Mouse (Mus musculus): Measurements from ENCODE around the gene Tex28. TPM values are rescaled to one million over a fixed set of nuclear protein-coding genes. Genes with fewer than 3 reads are reported as not detected.

Tex28 gene
- polyA plus RNA-seq (2014; fragmentation: Illumina TruSeq; extraction: RNeasy Lipid Tissue Mini Kit (QIAGEN cat#74804); ENCODE audit: low read depth, low replicate concordance), result not detected

DNA sequence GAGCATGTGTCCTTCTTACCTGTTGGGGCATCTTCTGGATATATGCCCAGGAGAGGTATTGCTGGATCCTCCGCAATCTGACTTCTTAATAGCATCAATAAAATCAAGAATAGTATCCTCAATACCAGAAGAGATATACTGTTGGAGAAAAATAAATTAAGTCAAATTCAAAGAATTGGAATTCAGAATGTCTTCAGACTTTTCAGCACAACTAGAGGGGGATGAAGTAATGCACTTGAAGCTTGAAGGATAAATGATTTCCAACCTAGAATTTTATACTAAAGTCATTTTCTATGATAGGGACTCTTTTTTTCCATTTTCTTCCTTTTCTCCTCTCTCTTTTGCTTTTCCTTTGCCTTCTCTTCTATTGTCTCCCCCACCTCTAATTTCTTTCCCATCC is at the start of gene Tex28:
Gene Tex28, minus strand, starts transcription at position 101 of the 400 bp plus-strand sequence.

DNA sequence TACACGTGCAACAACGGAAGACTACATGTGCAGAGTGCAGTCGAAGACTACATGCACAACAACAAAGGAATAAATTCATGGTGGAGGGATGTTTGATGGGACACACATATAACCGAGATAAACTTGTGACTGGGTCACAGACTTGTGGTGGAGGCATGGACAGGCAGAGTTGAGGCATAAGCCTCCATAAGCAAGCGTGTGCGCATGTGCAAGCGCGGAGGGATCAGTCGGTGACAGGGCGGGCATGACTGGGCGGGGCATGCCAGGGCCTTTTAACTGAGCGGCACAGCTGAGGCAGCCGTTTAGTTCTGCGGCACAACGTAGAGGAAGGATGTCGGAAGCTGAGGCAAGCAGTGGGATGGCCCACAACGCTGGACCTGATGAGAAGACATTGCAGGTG is 9.3 kb upstream of the Tex28 start, which contains the start of gene Tktl1:
Gene Tktl1, plus strand, starts transcription at position 301 of the 400 bp plus-strand sequence.

DNA sequence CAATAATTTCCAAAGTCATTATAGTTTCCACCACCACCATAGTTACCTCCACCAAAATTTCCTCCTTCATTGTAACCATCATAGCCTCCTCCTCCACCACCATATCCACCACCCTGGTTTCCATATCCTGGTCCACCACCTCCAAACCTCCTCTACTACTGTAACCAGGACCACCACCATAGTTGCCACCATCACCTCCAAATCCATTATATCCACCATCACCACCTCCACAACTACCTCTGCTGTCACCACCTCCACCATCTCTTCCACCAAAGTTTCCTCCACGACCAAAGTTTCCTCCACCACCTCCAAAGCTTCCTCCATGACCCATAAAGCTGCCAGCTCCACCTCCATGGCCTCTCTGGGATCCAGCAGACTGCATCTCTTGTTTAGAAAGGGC is 32.4 kb downstream of the Tex28 start, which contains the start of gene Mecp2:
Gene Mecp2, minus strand, starts transcription at position 101 of the 400 bp plus-strand sequence.

DNA sequence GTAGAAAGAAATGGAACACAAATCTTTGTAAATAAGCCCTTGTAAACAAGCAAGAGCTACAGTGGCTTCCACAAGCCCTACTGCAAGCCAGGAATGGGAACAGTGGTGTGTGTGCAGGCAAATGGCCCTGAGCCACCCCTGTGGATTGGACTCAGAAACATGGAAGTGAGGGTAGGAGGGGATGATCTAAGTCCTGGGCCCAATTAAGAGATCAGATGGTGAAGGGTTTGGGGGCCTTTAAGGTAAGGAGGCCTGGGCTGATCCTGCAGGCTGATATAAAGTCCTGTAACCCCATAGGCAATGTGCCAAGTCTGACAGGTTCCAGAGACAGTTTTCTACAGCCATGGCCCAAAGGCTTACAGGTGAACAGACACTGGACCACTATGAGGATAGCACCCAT is 40.5 kb downstream of the Tex28 start, which contains the start of gene Opn1mw:
Gene Opn1mw, plus strand, starts transcription at position 301 of the 400 bp plus-strand sequence.

Other genes starting within 250 kb of the Tex28 start
- 1.8 TPM for gene Arhgap4, start 246.0 kb downstream of the Tex28 start, polyA plus RNA-seq (2014; fragmentation: Illumina TruSeq; extraction: RNeasy Lipid Tissue Mini Kit (QIAGEN cat#74804); ENCODE audit: low read depth, low replicate concordance)
- gene Naa10, start 245.9 kb downstream of the Tex28 start, polyA plus RNA-seq (2014; fragmentation: Illumina TruSeq; extraction: RNeasy Lipid Tissue Mini Kit (QIAGEN cat#74804); ENCODE audit: low read depth, low replicate concordance), result 66.2 TPM
- 5.6 TPM for gene Renbp, start 237.0 kb downstream of the Tex28 start, polyA plus RNA-seq (2014; fragmentation: Illumina TruSeq; extraction: RNeasy Lipid Tissue Mini Kit (QIAGEN cat#74804); ENCODE audit: low read depth, low replicate concordance)
- gene Hcfc1, start 201.5 kb downstream of the Tex28 start, polyA plus RNA-seq (2014; fragmentation: Illumina TruSeq; extraction: RNeasy Lipid Tissue Mini Kit (QIAGEN cat#74804); ENCODE audit: low read depth, low replicate concordance), result 32.9 TPM
- 71.6 TPM for gene Irak1, start 143.9 kb downstream of the Tex28 start, polyA plus RNA-seq (2014; fragmentation: Illumina TruSeq; extraction: RNeasy Lipid Tissue Mini Kit (QIAGEN cat#74804); ENCODE audit: low read depth, low replicate concordance)
- not detected for gene Opn1mw, start 40.4 kb downstream of the Tex28 start, polyA plus RNA-seq (2014; fragmentation: Illumina TruSeq; extraction: RNeasy Lipid Tissue Mini Kit (QIAGEN cat#74804); ENCODE audit: low read depth, low replicate concordance)
- gene Mecp2, start 32.5 kb downstream of the Tex28 start, polyA plus RNA-seq (2014; fragmentation: Illumina TruSeq; extraction: RNeasy Lipid Tissue Mini Kit (QIAGEN cat#74804); ENCODE audit: low read depth, low replicate concordance), result 20.1 TPM
- not detected for gene Tktl1, start 9.4 kb upstream of the Tex28 start, polyA plus RNA-seq (2014; fragmentation: Illumina TruSeq; extraction: RNeasy Lipid Tissue Mini Kit (QIAGEN cat#74804); ENCODE audit: low read depth, low replicate concordance)
- gene Flna, start 82.0 kb upstream of the Tex28 start, polyA plus RNA-seq (2014; fragmentation: Illumina TruSeq; extraction: RNeasy Lipid Tissue Mini Kit (QIAGEN cat#74804); ENCODE audit: low read depth, low replicate concordance), result 157 TPM
- gene Emd, start 86.8 kb upstream of the Tex28 start, polyA plus RNA-seq (2014; fragmentation: Illumina TruSeq; extraction: RNeasy Lipid Tissue Mini Kit (QIAGEN cat#74804); ENCODE audit: low read depth, low replicate concordance), result 58.3 TPM
- 920 TPM for gene Rpl10, start 103.0 kb upstream of the Tex28 start, polyA plus RNA-seq (2014; fragmentation: Illumina TruSeq; extraction: RNeasy Lipid Tissue Mini Kit (QIAGEN cat#74804); ENCODE audit: low read depth, low replicate concordance)
- 89.4 TPM for gene Taz, start 114.1 kb upstream of the Tex28 start, polyA plus RNA-seq (2014; fragmentation: Illumina TruSeq; extraction: RNeasy Lipid Tissue Mini Kit (QIAGEN cat#74804); ENCODE audit: low read depth, low replicate concordance)
- gene Dnase1l1, start 114.5 kb upstream of the Tex28 start, polyA plus RNA-seq (2014; fragmentation: Illumina TruSeq; extraction: RNeasy Lipid Tissue Mini Kit (QIAGEN cat#74804); ENCODE audit: low read depth, low replicate concordance), result 20.8 TPM
- 178 TPM for gene Atp6ap1, start 129.3 kb upstream of the Tex28 start, polyA plus RNA-seq (2014; fragmentation: Illumina TruSeq; extraction: RNeasy Lipid Tissue Mini Kit (QIAGEN cat#74804); ENCODE audit: low read depth, low replicate concordance)
- 84.5 TPM for gene Gdi1, start 137.2 kb upstream of the Tex28 start, polyA plus RNA-seq (2014; fragmentation: Illumina TruSeq; extraction: RNeasy Lipid Tissue Mini Kit (QIAGEN cat#74804); ENCODE audit: low read depth, low replicate concordance)
- 33.4 TPM for gene Fam50a, start 145.2 kb upstream of the Tex28 start, polyA plus RNA-seq (2014; fragmentation: Illumina TruSeq; extraction: RNeasy Lipid Tissue Mini Kit (QIAGEN cat#74804); ENCODE audit: low read depth, low replicate concordance)
- gene Plxna3, start 161.2 kb upstream of the Tex28 start, polyA plus RNA-seq (2014; fragmentation: Illumina TruSeq; extraction: RNeasy Lipid Tissue Mini Kit (QIAGEN cat#74804); ENCODE audit: low read depth, low replicate concordance), result 2.0 TPM
- 31.3 TPM for gene Lage3, start 185.8 kb upstream of the Tex28 start, polyA plus RNA-seq (2014; fragmentation: Illumina TruSeq; extraction: RNeasy Lipid Tissue Mini Kit (QIAGEN cat#74804); ENCODE audit: low read depth, low replicate concordance)
- 73.7 TPM for gene Ubl4a, start 205.4 kb upstream of the Tex28 start, polyA plus RNA-seq (2014; fragmentation: Illumina TruSeq; extraction: RNeasy Lipid Tissue Mini Kit (QIAGEN cat#74804); ENCODE audit: low read depth, low replicate concordance)
- gene Slc10a3, start 205.5 kb upstream of the Tex28 start, polyA plus RNA-seq (2014; fragmentation: Illumina TruSeq; extraction: RNeasy Lipid Tissue Mini Kit (QIAGEN cat#74804); ENCODE audit: low read depth, low replicate concordance), result 7.1 TPM
- gene Fam3a, start 225.4 kb upstream of the Tex28 start, polyA plus RNA-seq (2014; fragmentation: Illumina TruSeq; extraction: RNeasy Lipid Tissue Mini Kit (QIAGEN cat#74804); ENCODE audit: low read depth, low replicate concordance), result 25.7 TPM
- 23.9 TPM for gene Ikbkg, start 225.5 kb upstream of the Tex28 start, polyA plus RNA-seq (2014; fragmentation: Illumina TruSeq; extraction: RNeasy Lipid Tissue Mini Kit (QIAGEN cat#74804); ENCODE audit: low read depth, low replicate concordance)